Mouse (Mus musculus): ENCODE measurements around the gene Siva1.

DNA sequence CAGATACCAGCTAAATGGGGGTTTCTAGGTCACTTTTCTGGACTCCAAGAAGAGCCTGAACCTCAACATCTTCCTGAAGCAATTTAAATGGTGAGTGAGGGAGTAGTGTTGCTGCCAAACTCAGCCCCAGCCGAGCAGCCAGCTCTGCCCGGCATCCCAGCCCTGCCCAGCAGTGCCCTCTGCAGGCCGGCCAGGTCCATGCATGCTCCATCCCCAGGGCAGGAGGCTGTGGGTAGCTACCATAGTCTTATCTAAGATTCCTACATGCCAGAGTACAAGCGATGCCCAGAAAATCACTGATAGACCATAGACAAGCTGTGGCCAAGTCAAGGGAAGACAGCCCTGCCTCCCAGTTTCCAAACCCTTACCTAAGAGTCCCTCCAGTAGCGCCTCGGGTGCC is 38.7 kb upstream of the Siva1 start:
- TF ChIP-seq CHD2 (IDR thresholded peaks at IDR 0.05; ENCODE audit: low read depth, low read length) (no peak), ZNF384 (IDR thresholded peaks at IDR 0.05; ENCODE audit: low read depth, low read length) (no peak), ZC3H11A (IDR thresholded peaks at IDR 0.05; ENCODE audit: borderline replicate concordance, low read depth, low read length) (no peak), MAFK (IDR thresholded peaks at IDR 0.05; ENCODE audit: insufficient read depth, low read depth, low read length) (no peak)
